Mouse (Mus musculus): Measurements from ENCODE around the gene Plxdc2.

DNA sequence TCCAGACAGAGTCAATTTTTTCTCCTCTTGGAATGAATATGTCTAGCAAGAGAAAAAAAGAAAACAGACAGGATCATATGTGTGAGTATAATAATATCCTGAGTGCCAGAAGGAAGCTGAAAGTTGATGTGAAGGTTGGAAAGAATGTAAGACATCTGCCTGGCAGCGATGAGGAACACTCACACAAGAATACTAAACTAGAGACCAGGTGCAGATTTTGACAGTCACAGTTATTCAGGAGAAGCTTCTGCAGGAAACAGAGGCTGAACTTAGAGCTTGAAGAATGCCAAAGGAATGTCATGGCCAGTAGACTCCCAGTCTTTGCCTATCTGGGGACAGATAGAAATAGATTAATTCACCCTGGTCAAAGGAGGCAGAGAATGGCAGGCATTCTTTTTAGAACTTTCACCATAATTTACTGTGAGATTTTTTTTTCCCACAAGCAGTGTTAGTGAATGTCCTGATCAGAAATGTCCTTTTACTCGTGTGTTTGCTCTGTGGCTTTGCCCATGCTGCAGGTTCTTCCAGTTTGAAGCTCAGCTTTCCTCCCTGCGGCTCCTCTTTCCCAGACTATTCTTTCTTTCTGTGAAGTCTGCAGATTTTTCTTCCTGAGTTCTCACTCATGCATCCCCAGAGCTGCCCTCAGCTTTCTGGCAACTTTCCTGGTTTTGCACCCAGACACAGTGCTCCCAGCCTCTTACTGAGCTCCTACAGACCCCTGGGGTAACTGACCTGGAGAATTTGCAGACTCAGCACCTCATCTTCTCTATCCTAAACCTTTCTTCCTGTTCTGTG, 251.9 kb downstream of the Plxdc2 start:
- TF ChIP-seq CTCF (IDR thresholded peaks at IDR 0.05; ENCODE audit: low read depth, low read length) (no peak), POLR2A (IDR thresholded peaks at IDR 0.05; ENCODE audit: extremely low read depth, insufficient read depth, low read length) (no peak)

All from liver, adult 2 months (tissue).